Mouse (Mus musculus): ENCODE data around the gene Degs2. TPM values are rescaled to one million over a fixed set of nuclear protein-coding genes. Genes with fewer than 3 reads are reported as not detected.
A peak's percentile ranks its signal among the peaks of the same experiment; 100 is the strongest.

Degs2 gene
- polyA plus RNA-seq, 1 experiment from 2014 or later, result 3.0 TPM

GRCm38 (mm10) chr12:108709964-108710765 lies 8.1 kb upstream of the Degs2 start:
- no peaks in the 10 kb centered on the region for H3K4me1 ChIP-seq (ENCODE audit: control insufficient read depth, insufficient read depth, low read length)
- H3K9me3 ChIP-seq (replicated peaks; ENCODE audit: control insufficient read depth, low read length), result no peaks in the 10 kb centered on the region
- no peak overlapping the region for H3K27ac ChIP-seq (ENCODE audit: low read length)
- H3K4me2 ChIP-seq (ENCODE audit: low read depth, low read length), result no peak overlapping the region
- H3K36me3 ChIP-seq (ENCODE audit: control insufficient read depth, insufficient read depth), result no peaks in the 10 kb centered on the region
- H3K9ac ChIP-seq (ENCODE audit: low read length), result no peak overlapping the region
- WGBS, result 79% methylated on average over 6 of the region's 6 CpGs
- no peak overlapping the region for H3K4me3 ChIP-seq (ENCODE audit: low read length)
- H3K27me3 ChIP-seq (ENCODE audit: control insufficient read depth, insufficient read depth, low read length), result 0 out of 2 replicates have a peak, but pooled peaks cover 2% of the 10 kb centered on the region
- no peak for ATAC-seq (replicated peaks; ENCODE audit: extremely low read depth, insufficient read depth, low FRiP score)

- Histone ChIP-seq H3K4me1 (ENCODE audit: control insufficient read depth, insufficient read depth, low read length) (no peaks in the 10 kb centered on the region), H3K4me2 (ENCODE audit: low read depth, low read length) (no peak overlapping the region), H3K4me3 (ENCODE audit: low read length) (no peak overlapping the region), H3K27me3 (ENCODE audit: control insufficient read depth, insufficient read depth, low read length) (peaks cover 2% of the 10 kb centered on the region; the same call in 1 of the 2 replicates), H3K9me3 (replicated peaks; ENCODE audit: control insufficient read depth, low read length) (no peaks in the 10 kb centered on the region), H3K36me3 (ENCODE audit: control insufficient read depth, insufficient read depth) (no peaks in the 10 kb centered on the region), H3K27ac (ENCODE audit: low read length) (no peak overlapping the region), H3K9ac (ENCODE audit: low read length) (no peak overlapping the region)
- WGBS, result 80% methylated on average over 6 of the region's 6 CpGs
- ATAC-seq (replicated peaks; ENCODE audit: extremely low read depth, insufficient read depth, low FRiP score), result no peak
These were observed 7.3 kb upstream of the Degs2 start for GRCm38 (mm10) chr12:108709386-108709785.

- no peak overlapping the region for H3K4me3 ChIP-seq (ENCODE audit: low read length)
- 40% methylated on average over 7 of the region's 7 CpGs for WGBS
- peaks cover 21% of the 10 kb centered on the region for H3K27me3 ChIP-seq (ENCODE audit: control insufficient read depth, insufficient read depth, low read length)
- no peak overlapping the region for H3K4me2 ChIP-seq (ENCODE audit: low read depth, low read length)
- no peaks in the 10 kb centered on the region for H3K9me3 ChIP-seq (replicated peaks; ENCODE audit: control insufficient read depth, low read length)
- no peak overlapping the region for H3K27ac ChIP-seq (ENCODE audit: low read length)
- H3K4me1 ChIP-seq (ENCODE audit: control insufficient read depth, insufficient read depth, low read length), result peaks cover 9% of the 10 kb centered on the region; the same call in 1 of the 2 replicates
- no peak overlapping the region for H3K9ac ChIP-seq (ENCODE audit: low read length)
- H3K36me3 ChIP-seq (ENCODE audit: control insufficient read depth, insufficient read depth), result no peaks in the 10 kb centered on the region
- ATAC-seq (replicated peaks; ENCODE audit: extremely low read depth, insufficient read depth, low FRiP score), result no peak
These were observed 4.0 kb upstream of the Degs2 start for GRCm38 (mm10) chr12:108706129-108706528.

GRCm38 (mm10) chr12:108705486-108705885 lies 3.4 kb upstream of the Degs2 start:
- Histone ChIP-seq H3K4me1 (ENCODE audit: control insufficient read depth, insufficient read depth, low read length) (peaks cover 9% of the 10 kb centered on the region; the same call in 1 of the 2 replicates), H3K9ac (ENCODE audit: low read length) (no peak overlapping the region), H3K4me2 (ENCODE audit: low read depth, low read length) (no peak overlapping the region), H3K27me3 (ENCODE audit: control insufficient read depth, insufficient read depth, low read length) (peaks cover 22% of the 10 kb centered on the region), H3K4me3 (ENCODE audit: low read length) (no peak overlapping the region), H3K36me3 (ENCODE audit: control insufficient read depth, insufficient read depth) (no peaks in the 10 kb centered on the region), H3K9me3 (replicated peaks; ENCODE audit: control insufficient read depth, low read length) (no peaks in the 10 kb centered on the region), H3K27ac (ENCODE audit: low read length) (no peak overlapping the region)
- WGBS, result 82% methylated on average over 6 of the region's 6 CpGs
- ATAC-seq (replicated peaks; ENCODE audit: extremely low read depth, insufficient read depth, low FRiP score), result no peak

GRCm38 (mm10) chr12:108701221-108701620 lies 894 bp downstream of the Degs2 start:
- H3K27me3 ChIP-seq (ENCODE audit: control insufficient read depth, insufficient read depth, low read length), result peaks cover 22% of the 10 kb centered on the region
- no peak overlapping the region for H3K9ac ChIP-seq (ENCODE audit: low read length)
- no peak overlapping the region; the same call in 1 of the 2 replicates for H3K27ac ChIP-seq (ENCODE audit: low read length)
- H3K4me2 ChIP-seq (ENCODE audit: low read depth, low read length), result peak overlapping the region; percentile 63
- peaks cover 17% of the 10 kb centered on the region; the same call in 1 of the 2 replicates for H3K4me1 ChIP-seq (ENCODE audit: control insufficient read depth, insufficient read depth, low read length)
- WGBS, result 49% methylated on average over 2 of the region's 2 CpGs
- no peaks in the 10 kb centered on the region for H3K36me3 ChIP-seq (ENCODE audit: control insufficient read depth, insufficient read depth)
- ATAC-seq (replicated peaks; ENCODE audit: extremely low read depth, insufficient read depth, low FRiP score), result peak; percentile 34; the same call in 1 of the 2 replicates
- no peak overlapping the region; the same call in 1 of the 2 replicates for H3K4me3 ChIP-seq (ENCODE audit: low read length)
- H3K9me3 ChIP-seq (replicated peaks; ENCODE audit: control insufficient read depth, low read length), result no peaks in the 10 kb centered on the region

GRCm38 (mm10) chr12:108700037-108700436 lies 2.1 kb downstream of the Degs2 start:
- ATAC-seq (replicated peaks; ENCODE audit: extremely low read depth, insufficient read depth, low FRiP score), result no peak
- Histone ChIP-seq H3K9ac (ENCODE audit: low read length) (no peak overlapping the region), H3K4me1 (ENCODE audit: control insufficient read depth, insufficient read depth, low read length) (peaks cover 17% of the 10 kb centered on the region; the same call in 1 of the 2 replicates), H3K4me2 (ENCODE audit: low read depth, low read length) (no peak overlapping the region), H3K36me3 (ENCODE audit: control insufficient read depth, insufficient read depth) (no peaks in the 10 kb centered on the region), H3K27me3 (ENCODE audit: control insufficient read depth, insufficient read depth, low read length) (peaks cover 20% of the 10 kb centered on the region), H3K4me3 (ENCODE audit: low read length) (no peak overlapping the region), H3K9me3 (replicated peaks; ENCODE audit: control insufficient read depth, low read length) (no peaks in the 10 kb centered on the region), H3K27ac (ENCODE audit: low read length) (no peak overlapping the region)
- WGBS, result 48% methylated on average over 5 of the region's 5 CpGs

GRCm38 (mm10) chr12:108699576-108699975 lies 2.5 kb downstream of the Degs2 start:
- Histone ChIP-seq H3K4me3 (ENCODE audit: low read length) (no peak overlapping the region), H3K9me3 (replicated peaks; ENCODE audit: control insufficient read depth, low read length) (no peaks in the 10 kb centered on the region), H3K27ac (ENCODE audit: low read length) (no peak overlapping the region), H3K36me3 (ENCODE audit: control insufficient read depth, insufficient read depth) (no peaks in the 10 kb centered on the region), H3K4me1 (ENCODE audit: control insufficient read depth, insufficient read depth, low read length) (peaks cover 17% of the 10 kb centered on the region; the same call in 1 of the 2 replicates), H3K9ac (ENCODE audit: low read length) (no peak overlapping the region), H3K4me2 (ENCODE audit: low read depth, low read length) (no peak overlapping the region), H3K27me3 (ENCODE audit: control insufficient read depth, insufficient read depth, low read length) (peaks cover 20% of the 10 kb centered on the region)
- 59% methylated on average over 10 of the region's 10 CpGs for WGBS
- ATAC-seq (replicated peaks; ENCODE audit: extremely low read depth, insufficient read depth, low FRiP score), result no peak

GRCm38 (mm10) chr12:108698697-108699471 lies 3.2 kb downstream of the Degs2 start:
- WGBS, result 68% methylated on average over 11 of the region's 11 CpGs
- ATAC-seq (replicated peaks; ENCODE audit: extremely low read depth, insufficient read depth, low FRiP score), result no peak
- H3K9me3 ChIP-seq (replicated peaks; ENCODE audit: control insufficient read depth, low read length), result no peaks in the 10 kb centered on the region
- no peaks in the 10 kb centered on the region for H3K36me3 ChIP-seq (ENCODE audit: control insufficient read depth, insufficient read depth)
- H3K27ac ChIP-seq (ENCODE audit: low read length), result 0 out of 2 replicates have a peak overlapping the region, but pooled peaks have one; percentile 7
- H3K27me3 ChIP-seq (ENCODE audit: control insufficient read depth, insufficient read depth, low read length), result peaks cover 20% of the 10 kb centered on the region
- no peak overlapping the region for H3K9ac ChIP-seq (ENCODE audit: low read length)
- no peak overlapping the region for H3K4me2 ChIP-seq (ENCODE audit: low read depth, low read length)
- no peak overlapping the region for H3K4me3 ChIP-seq (ENCODE audit: low read length)
- H3K4me1 ChIP-seq (ENCODE audit: control insufficient read depth, insufficient read depth, low read length), result peaks cover 17% of the 10 kb centered on the region; the same call in 1 of the 2 replicates

- ATAC-seq (replicated peaks; ENCODE audit: extremely low read depth, insufficient read depth, low FRiP score), result no peak
- no peak overlapping the region for H3K27ac ChIP-seq (ENCODE audit: low read length)
- H3K36me3 ChIP-seq (ENCODE audit: control insufficient read depth, insufficient read depth), result no peaks in the 10 kb centered on the region
- no peak overlapping the region for H3K4me3 ChIP-seq (ENCODE audit: low read length)
- 74% methylated on average over 1 of the region's 1 CpGs for WGBS
- H3K9me3 ChIP-seq (replicated peaks; ENCODE audit: control insufficient read depth, low read length), result no peaks in the 10 kb centered on the region
- no peaks in the 10 kb centered on the region for H3K27me3 ChIP-seq (ENCODE audit: control insufficient read depth, insufficient read depth, low read length)
- H3K4me1 ChIP-seq (ENCODE audit: control insufficient read depth, insufficient read depth, low read length), result peaks cover 5% of the 10 kb centered on the region; the same call in 1 of the 2 replicates
- H3K4me2 ChIP-seq (ENCODE audit: low read depth, low read length), result no peak overlapping the region
- H3K9ac ChIP-seq (ENCODE audit: low read length), result no peak overlapping the region
These were observed 7.9 kb downstream of the Degs2 start for GRCm38 (mm10) chr12:108694223-108694622.
